In the genomic region with DNA sequence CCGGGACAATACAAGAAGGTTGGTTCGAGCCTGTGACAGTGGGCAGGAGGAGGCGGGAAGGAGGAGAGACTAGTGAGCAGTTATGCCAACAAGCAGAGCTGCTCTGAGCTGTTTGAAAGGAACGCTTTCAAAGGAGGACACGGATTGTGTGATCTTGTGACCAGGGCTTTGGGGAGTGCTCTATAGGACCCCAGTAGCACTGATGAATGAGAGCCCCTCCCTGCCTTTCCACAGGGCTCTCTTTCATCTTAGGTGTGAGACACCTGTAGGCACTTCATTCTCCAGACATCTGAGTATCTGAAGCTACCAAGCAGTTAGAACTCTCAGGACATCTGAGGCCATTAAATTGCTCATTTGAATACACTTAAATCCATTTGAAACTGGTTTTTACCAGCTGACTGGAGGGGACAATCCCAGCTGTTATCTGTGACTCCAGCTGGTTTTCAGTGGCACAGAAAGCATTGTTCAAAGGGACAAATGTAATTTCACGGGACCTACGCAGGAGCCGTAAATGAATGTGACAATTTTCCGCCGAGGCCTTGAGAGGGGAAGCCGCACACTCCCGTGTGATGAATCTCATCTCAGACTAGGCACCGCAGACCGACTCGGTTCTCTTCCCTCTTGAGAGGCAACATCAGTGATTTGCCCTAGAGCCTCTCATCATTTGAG, we compare ENCODE assay signal across 26 mouse cellular contexts. TPM values are rescaled to one million over a fixed set of nuclear protein-coding genes. Genes with fewer than 3 reads are reported as not detected.
DNase-seq lines count a peak whose midpoint lies in the region; ATAC-seq and TF ChIP-seq lines count a peak whose summit lies in the region.
"Had no signal": no experiment of that assay in that cellular context is flagged by ENCODE, and none has a peak within 500 bp of the region (broad histone marks: within the 10 kb centered on the region; RNA-seq: fewer than 3 reads in every experiment).

No protein-coding gene starts in this region.

- H3K27me3 ChIP-seq in hindbrain, postnatal 0 days (ENCODE audit: insufficient read depth, low read length): no peaks in the 10 kb centered on the region
- no peaks in the 10 kb centered on the region for H3K27me3 ChIP-seq in hindbrain, embryonic 10.5 days (ENCODE audit: insufficient read depth, poor library complexity, severe bottlenecking)
- no peaks in the 10 kb centered on the region for H3K27me3 ChIP-seq in midbrain, embryonic 13.5 days
- H3K27me3 ChIP-seq: forebrain, embryonic 15.5 days; heart, embryonic 12.5 days; limb, embryonic 12.5 days; neural tube, embryonic 13.5 days had no signal

- no peak overlapping the region for H3K4me2 ChIP-seq in hindbrain, postnatal 0 days (ENCODE audit: low read depth, low read length)
- H3K4me2 ChIP-seq in midbrain, embryonic 13.5 days (replicated peaks): no peak overlapping the region
- H3K4me2 ChIP-seq: forebrain, embryonic 15.5 days; heart, embryonic 12.5 days; limb, embryonic 12.5 days; liver, embryonic 11.5 days; neural tube, embryonic 13.5 days had no signal

- H3K27ac ChIP-seq in hindbrain, postnatal 0 days: no peak overlapping the region
- H3K27ac ChIP-seq in hindbrain, embryonic 10.5 days: no peak overlapping the region; the same call in 1 of the 2 replicates
- no peak overlapping the region for H3K27ac ChIP-seq in midbrain, embryonic 13.5 days
- H3K27ac ChIP-seq: forebrain, embryonic 15.5 days; limb, embryonic 12.5 days; neural tube, embryonic 13.5 days had no signal

- no peak for TF ChIP-seq CTCF in hindbrain, postnatal 0 days (IDR thresholded peaks at IDR 0.05; ENCODE audit: low read depth)

- intact Hi-C loops in heart, postnatal 10 days (cut with DNase I): no loop called here

- H3K4me1 ChIP-seq in hindbrain, postnatal 0 days (ENCODE audit: insufficient read depth, low read length): no peaks in the 10 kb centered on the region
- peaks cover 11% of the 10 kb centered on the region for H3K4me1 ChIP-seq in hindbrain, embryonic 10.5 days (replicated peaks)
- H3K4me1 ChIP-seq in midbrain, embryonic 13.5 days (replicated peaks): peaks cover 9% of the 10 kb centered on the region
- H3K4me1 ChIP-seq: forebrain, embryonic 15.5 days; limb, embryonic 12.5 days had no signal

- H3K9me3 ChIP-seq in hindbrain, postnatal 0 days (ENCODE audit: low read length): no peaks in the 10 kb centered on the region
- H3K9me3 ChIP-seq in hindbrain, embryonic 10.5 days: no peaks in the 10 kb centered on the region
- H3K9me3 ChIP-seq in midbrain, embryonic 13.5 days: no peaks in the 10 kb centered on the region
- H3K9me3 ChIP-seq: forebrain, embryonic 15.5 days; heart, embryonic 12.5 days; limb, embryonic 12.5 days; neural tube, embryonic 13.5 days had no signal

- peak; percentile 44; the same call in 1 of the 2 replicates for ATAC-seq in hindbrain, postnatal 0 days
- ATAC-seq in midbrain, embryonic 13.5 days: peak; percentile 81
- ATAC-seq: forebrain, embryonic 15.5 days; hindbrain, embryonic 16.5 days; intestine, postnatal 0 days; liver, postnatal 0 days had no signal

- H3K4me3 ChIP-seq in hindbrain, postnatal 0 days (ENCODE audit: low read length): no peak overlapping the region
- H3K4me3 ChIP-seq in hindbrain, embryonic 10.5 days: no peak overlapping the region
- no peak overlapping the region for H3K4me3 ChIP-seq in midbrain, embryonic 13.5 days (replicated peaks)
- H3K4me3 ChIP-seq: forebrain, embryonic 15.5 days; heart, embryonic 12.5 days; limb, embryonic 12.5 days; neural tube, embryonic 13.5 days had no signal

- H3K36me3 ChIP-seq in hindbrain, postnatal 0 days (ENCODE audit: insufficient read depth, low read length): no peaks in the 10 kb centered on the region
- peaks cover 31% of the 10 kb centered on the region for H3K36me3 ChIP-seq in hindbrain, embryonic 10.5 days
- H3K36me3 ChIP-seq in midbrain, embryonic 13.5 days: no peaks in the 10 kb centered on the region
- H3K36me3 ChIP-seq: forebrain, embryonic 15.5 days; neural tube, embryonic 13.5 days had no signal

- WGBS in hindbrain, postnatal 0 days: 41% methylated on average over 15 of the region's 15 CpGs
- 59% methylated on average over 15 of the region's 15 CpGs for WGBS in hindbrain, embryonic 10.5 days
- 53% methylated on average over 15 of the region's 15 CpGs for WGBS in midbrain, embryonic 13.5 days

- peak; percentile 22 for DNase-seq in embryo, embryonic 10.5 days (ENCODE audit: low spot score)
- no peak for DNase-seq in embryo, embryonic 10 days (ENCODE audit: low spot score)
- no peak for DNase-seq in hindbrain, postnatal 0 days (ENCODE audit: low spot score)
- DNase-seq in hindbrain, embryonic 10.5 days (ENCODE audit: low spot score): no peak
- no peak for DNase-seq in urinary bladder, postnatal 36 days (ENCODE audit: low spot score in 2 of 2)
- no peak for DNase-seq in heart, postnatal 10 days
- DNase-seq: adrenal gland, postnatal 10 days; cerebellum, adult 9-10 months; gastrocnemius, postnatal 10 days; heart, postnatal 14 days; kidney, postnatal 36 days; liver, postnatal 0 days; lung, postnatal 10 days; right cerebral cortex, adult 18-20 months; right cerebral cortex, postnatal 4 days; thymus, postnatal 25 days had no signal

- H3K9ac ChIP-seq in hindbrain, postnatal 0 days (replicated peaks; ENCODE audit: low read length): no peak overlapping the region
- no peak overlapping the region for H3K9ac ChIP-seq in midbrain, embryonic 13.5 days (replicated peaks)
- H3K9ac ChIP-seq: forebrain, embryonic 15.5 days; heart, embryonic 12.5 days; limb, embryonic 12.5 days; liver, postnatal 0 days; neural tube, embryonic 13.5 days had no signal

RNA-seq across cellular contexts. Expression of a gene that starts 37.4 kb away (rescaled TPM):
- total RNA-seq in hindbrain, postnatal 0 days (2014; rRNA removed): 60.2 and 63.0 TPM in 2 replicates
- polyA plus RNA-seq in hindbrain, postnatal 0 days (2015; fragmentation: Nextera tagmentation; extraction: Ambion mirVana): 21.9 and 25.7 TPM in 2 replicates
- 20.4 and 23.3 TPM in 2 replicates for polyA plus RNA-seq in hindbrain, embryonic 10.5 days (2016; fragmentation: Nextera tagmentation; extraction: Ambion mirVana)
- 4.2 and 5.2 TPM in 2 replicates for polyA plus RNA-seq in midbrain, embryonic 13.5 days (2015; fragmentation: Nextera tagmentation; extraction: Ambion mirVana)
- total RNA-seq in heart, postnatal 10 days (2021): 10 to 100 TPM; 43.3 to 51.1 TPM
- total RNA-seq: granulocyte monocyte progenitor cell, adult 5-6 weeks; monocyte, adult 5-6 weeks had no signal
